Mouse (Mus musculus): Measurements from ENCODE around the gene Gm13769.
"Not testable (repeated sequence)": the region's sequence is repeated elsewhere in the genome, so short reads cannot be mapped to it uniquely, and the experiment has no call there.

Gene Gm13769

DNA sequence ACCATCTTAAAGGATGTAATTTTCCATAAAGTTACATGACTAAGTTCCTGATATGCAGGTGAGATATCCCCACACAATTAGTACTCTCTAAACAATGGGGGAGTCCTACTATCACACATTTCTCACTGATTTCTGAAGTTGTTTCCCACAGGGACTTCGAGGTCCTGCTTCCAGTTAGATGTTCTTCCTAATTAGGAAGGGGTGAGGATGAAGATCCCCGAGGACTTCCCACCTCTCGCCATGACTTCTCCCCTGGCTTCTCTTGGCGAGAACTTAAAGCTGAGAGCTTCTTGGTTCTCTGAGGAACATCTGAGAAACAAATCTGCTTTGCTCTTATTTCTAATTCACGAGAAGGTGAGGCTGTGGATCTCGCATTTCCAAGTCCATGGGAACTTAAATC, at the start of gene Gm13769:
Gene Gm13769, plus strand, starts transcription at position 301 of the 400 bp plus-strand sequence.
- not testable (repeated sequence) for TF ChIP-seq GATA4 (IDR thresholded peaks at IDR 0.05; ENCODE audit: insufficient replicate concordance, low read length)

DNA sequence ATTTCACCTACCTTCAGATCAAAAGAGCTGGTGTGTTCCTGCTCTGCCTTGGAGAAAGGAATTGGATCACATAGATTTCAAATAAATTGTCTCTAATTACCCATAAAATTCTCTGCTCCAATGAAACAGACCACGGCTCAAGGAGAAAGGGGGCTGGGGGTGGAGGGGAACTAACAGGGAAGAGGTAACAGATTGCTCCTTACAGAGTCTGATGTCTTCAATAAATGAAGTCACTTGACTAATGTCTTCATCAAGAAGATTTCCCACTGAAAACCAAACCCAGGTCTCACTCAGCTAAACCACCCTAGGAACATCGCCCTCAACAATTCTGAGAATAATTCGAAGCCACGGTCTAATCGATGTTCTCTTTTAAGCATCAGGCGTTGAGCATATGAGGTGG, 29.3 kb upstream of the Gm13769 start, which contains the start of gene Olfr1272:
Gene Olfr1272, minus strand, starts transcription at position 101 of the 400 bp plus-strand sequence.
- TF ChIP-seq GATA4 (IDR thresholded peaks at IDR 0.05; ENCODE audit: insufficient replicate concordance, low read length) = no peak
